Mouse (Mus musculus) hindbrain, embryonic 13.5 days (tissue): Measurements from ENCODE around the gene Slc39a1. TPM values are rescaled to one million over a fixed set of nuclear protein-coding genes. Genes with fewer than 3 reads are reported as not detected.
A peak's percentile ranks its signal among the peaks of the same experiment; 100 is the strongest.

Experiments used
- ATAC-seq: fragments of 200-750 bp; cut with Nextera tagmentation; 2 replicates; pipeline ENCODE4 v1.8.0; 2017; ENCODE audit warnings: moderate TSS enrichment; ENCODE audit not compliant: low FRiP score
- H3K27ac ChIP-seq: fragments of 300-500 bp; sonication (generic); 2 replicates; pipeline ENCODE4 v1.5.1; 2015; ENCODE audit warnings: inconsistent platforms, mild to moderate bottlenecking, moderate library complexity
- H3K27me3 ChIP-seq: fragments of 300-500 bp; sonication (generic); 2 replicates; pipeline ENCODE4 v1.6.1; 2015; ENCODE audit warnings: mild to moderate bottlenecking, inconsistent platforms
- H3K36me3 ChIP-seq: fragments of 300-500 bp; sonication (generic); 2 replicates; pipeline ENCODE4 v1.6.1; 2015; ENCODE audit warnings: mild to moderate bottlenecking, inconsistent platforms
- H3K4me1 ChIP-seq: fragments of 300-500 bp; sonication (generic); replicated peaks from 2 replicates; pipeline ENCODE4 v1.6.1; 2015; ENCODE audit warnings: inconsistent platforms
- H3K4me2 ChIP-seq: fragments of 300-500 bp; sonication (generic); 2 replicates; pipeline ENCODE4 v1.6.1; 2015; ENCODE audit warnings: inconsistent platforms, mild to moderate bottlenecking, moderate library complexity
- H3K4me3 ChIP-seq: fragments of 300-500 bp; sonication (generic); 2 replicates; pipeline ENCODE4 v1.5.1; 2015; ENCODE audit warnings: mild to moderate bottlenecking, inconsistent platforms
- H3K9ac ChIP-seq: fragments of 300-500 bp; sonication (generic); 2 replicates; pipeline ENCODE4 v1.6.1; 2015; ENCODE audit warnings: mild to moderate bottlenecking, inconsistent platforms
- H3K9me3 ChIP-seq: fragments of 300-500 bp; sonication (generic); 2 replicates; pipeline ENCODE4 v1.6.1; 2016; ENCODE audit warnings: inconsistent platforms
- WGBS: fragments of 180-500 bp; shearing (Covaris S2); methylation state at CpG from one replicate; pipeline ENCODE4 v1.1.7; 2015; 5-methylcytosine and 5-hydroxymethylcytosine counted together
- polyA plus RNA-seq: library from polyadenylated mRNA; unstranded; fragments of >200 nt; fragmentation: Nextera tagmentation; extraction: Ambion mirVana; gene quantifications from 2 replicates; pipeline ENCODE4 v1.2.1, GENCODE M21; 2015

Slc39a1 gene
- polyA plus RNA-seq, 1 experiment from 2014 or later, result 54.9 TPM

DNA sequence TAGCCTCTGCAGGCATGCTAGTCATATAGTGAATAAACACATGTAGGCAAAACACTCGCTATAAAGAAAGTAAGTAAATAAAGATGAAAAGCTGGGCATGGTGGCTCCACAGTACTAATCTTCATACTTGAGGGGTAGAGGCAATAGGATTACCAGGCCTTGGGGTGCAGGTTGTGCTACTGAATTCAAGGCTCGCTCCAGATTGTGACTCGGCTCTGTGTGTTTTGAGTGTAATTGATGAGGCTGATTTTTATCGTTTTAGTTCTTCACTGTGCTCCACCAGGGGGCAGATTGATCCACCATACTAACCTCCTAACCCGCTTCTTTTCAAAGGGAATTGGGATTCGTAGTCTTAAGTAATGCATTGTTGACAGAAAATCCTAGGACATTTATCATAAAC is 27.9 kb upstream of the Slc39a1 start:
- Histone ChIP-seq H3K9me3 (no peaks in the 10 kb centered on the region), H3K27me3 (no peaks in the 10 kb centered on the region), H3K27ac (0 out of 2 replicates have a peak overlapping the region, but pooled peaks have one; percentile 30), H3K4me2 (peak overlapping the region; percentile 82), H3K4me3 (peak overlapping the region; percentile 38), H3K4me1 (peaks cover 22% of the 10 kb centered on the region), H3K36me3 (no peaks in the 10 kb centered on the region; the same call in 1 of the 2 replicates), H3K9ac (peak overlapping the region; percentile 65; the same call in 1 of the 2 replicates)
- WGBS, result 15% methylated on average over 6 of the region's 6 CpGs
- ATAC-seq, result peak; percentile 60

DNA sequence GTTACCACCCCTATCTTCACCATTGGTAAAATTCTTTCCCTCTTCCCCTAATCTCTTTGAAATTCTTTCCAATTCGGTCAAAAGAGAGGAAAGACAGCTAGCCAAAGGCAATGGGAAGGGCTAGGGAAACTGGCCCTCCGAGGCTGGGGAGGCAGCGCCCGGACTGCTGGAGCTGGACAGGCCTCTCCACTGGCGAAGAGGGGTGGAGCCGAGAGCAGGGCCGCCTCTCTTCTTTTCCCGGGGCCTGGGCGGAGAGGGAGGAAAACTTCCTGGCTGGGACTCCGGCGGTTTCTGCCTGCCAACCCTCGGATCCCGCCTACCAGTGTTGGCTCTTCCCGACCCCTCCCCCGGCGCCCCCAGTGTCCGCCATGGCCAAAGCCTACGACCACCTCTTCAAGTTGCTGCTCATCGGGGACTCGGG is 27.4 kb upstream of the Slc39a1 start:
- ATAC-seq, result peak; percentile 72
- H3K36me3 ChIP-seq, result peaks cover 2% of the 10 kb centered on the region
- 1% methylated on average over 17 of the region's 20 CpGs for WGBS
- no peaks in the 10 kb centered on the region for H3K27me3 ChIP-seq
- no peaks in the 10 kb centered on the region for H3K9me3 ChIP-seq
- H3K9ac ChIP-seq, result peak overlapping the region; percentile 65
- H3K4me3 ChIP-seq, result peak overlapping the region; percentile 38
- H3K4me1 ChIP-seq, result peaks cover 22% of the 10 kb centered on the region
- H3K4me2 ChIP-seq, result peak overlapping the region; percentile 82
- H3K27ac ChIP-seq, result peak overlapping the region; percentile 41; the same call in 1 of the 2 replicates

DNA sequence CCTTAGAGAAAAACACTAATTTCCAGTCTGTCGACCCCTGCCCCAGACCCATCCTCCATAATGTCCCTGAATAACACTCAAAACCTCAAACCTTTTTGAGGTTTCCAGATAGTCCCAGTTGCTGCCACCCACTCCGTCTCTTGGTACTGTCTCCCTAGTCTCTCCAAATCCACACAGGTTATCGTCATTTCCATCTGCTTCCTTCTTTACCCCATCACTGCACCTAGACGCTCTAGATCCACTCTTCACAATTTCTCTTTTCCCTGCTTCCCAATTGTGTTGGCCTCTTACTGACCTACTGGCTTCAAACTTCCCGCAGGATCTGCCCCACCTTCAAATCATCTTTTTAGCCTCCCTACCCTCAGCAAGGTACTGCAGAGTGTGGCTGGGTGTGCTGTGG is 26.8 kb upstream of the Slc39a1 start:
- Histone ChIP-seq H3K9me3 (no peaks in the 10 kb centered on the region), H3K4me3 (peak overlapping the region; percentile 38), H3K27me3 (no peaks in the 10 kb centered on the region), H3K4me2 (peak overlapping the region; percentile 82), H3K9ac (peak overlapping the region; percentile 65; the same call in 1 of the 2 replicates), H3K36me3 (peaks cover 6% of the 10 kb centered on the region), H3K4me1 (peaks cover 22% of the 10 kb centered on the region), H3K27ac (no peak overlapping the region)
- no peak for ATAC-seq
- WGBS, result 29% methylated on average over 5 of the region's 5 CpGs

DNA sequence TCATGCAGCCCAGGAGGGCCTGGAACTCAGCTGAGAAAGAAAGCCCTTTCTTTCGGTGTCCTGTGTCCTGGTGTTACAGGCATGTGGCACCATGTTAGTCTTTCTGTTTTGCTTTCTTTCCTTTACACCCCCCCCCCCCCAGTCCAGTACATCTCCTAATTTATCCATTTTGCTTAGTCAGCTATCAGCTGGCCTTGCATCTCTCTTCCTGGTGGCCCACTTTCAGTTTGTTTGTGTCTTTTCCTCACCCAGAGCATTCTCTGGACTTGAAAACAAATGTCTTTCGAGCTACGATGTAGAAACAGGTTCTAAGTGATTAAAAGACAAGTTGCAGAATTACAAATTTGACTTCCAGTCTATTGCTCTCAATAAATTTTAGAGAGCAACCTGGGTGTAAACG is 25.5 kb upstream of the Slc39a1 start:
- peaks cover 6% of the 10 kb centered on the region for H3K36me3 ChIP-seq
- no peak overlapping the region for H3K4me2 ChIP-seq
- H3K27ac ChIP-seq, result no peak overlapping the region
- 90% methylated on average over 4 of the region's 4 CpGs for WGBS
- ATAC-seq, result no peak
- no peak overlapping the region for H3K9ac ChIP-seq
- no peak overlapping the region for H3K4me3 ChIP-seq
- no peaks in the 10 kb centered on the region for H3K27me3 ChIP-seq
- H3K9me3 ChIP-seq, result no peaks in the 10 kb centered on the region
- peaks cover 22% of the 10 kb centered on the region for H3K4me1 ChIP-seq

DNA sequence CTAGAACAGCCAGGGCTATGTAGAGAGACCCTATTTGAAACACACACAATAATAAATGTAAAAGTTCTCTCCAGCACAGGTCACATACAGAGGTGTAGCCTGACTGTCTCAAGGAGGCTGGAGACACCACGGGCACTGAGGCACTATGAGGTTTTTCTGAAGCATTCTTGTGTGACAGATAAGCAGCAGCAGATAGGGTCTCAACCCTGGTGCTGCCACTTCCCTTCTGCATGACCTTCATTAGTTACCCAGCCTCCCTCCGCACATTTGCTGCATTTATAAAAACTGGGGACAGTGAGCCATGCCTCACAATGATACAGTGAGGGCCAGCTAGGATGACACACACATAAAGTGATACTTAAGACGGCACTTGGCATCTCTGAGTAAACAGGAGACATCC is 25.0 kb upstream of the Slc39a1 start:
- Histone ChIP-seq H3K9me3 (no peaks in the 10 kb centered on the region), H3K27ac (no peak overlapping the region), H3K27me3 (no peaks in the 10 kb centered on the region), H3K36me3 (peaks cover 6% of the 10 kb centered on the region), H3K9ac (no peak overlapping the region), H3K4me2 (no peak overlapping the region), H3K4me1 (peaks cover 22% of the 10 kb centered on the region), H3K4me3 (no peak overlapping the region)
- 84% methylated on average over 3 of the region's 3 CpGs for WGBS
- ATAC-seq, result no peak

DNA sequence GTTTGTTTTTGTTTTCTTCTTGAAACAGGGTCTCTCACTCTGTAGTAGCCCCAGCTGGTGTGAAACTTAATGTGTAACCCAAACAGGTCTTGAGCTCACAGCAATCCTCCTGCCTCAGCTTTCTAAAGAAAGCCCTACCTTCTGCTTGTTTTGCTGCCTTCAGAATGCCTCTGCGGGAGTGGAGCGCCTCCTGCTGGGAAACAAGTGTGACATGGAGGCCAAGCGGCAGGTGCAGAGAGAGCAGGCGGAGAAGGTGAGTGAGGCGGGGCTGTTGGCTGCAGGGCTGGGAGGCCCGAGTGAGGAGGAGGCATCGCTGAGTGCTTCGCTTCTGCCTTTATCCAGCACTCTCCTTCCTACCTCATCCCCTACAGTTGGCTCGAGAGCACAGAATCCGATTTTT is 23.6 kb upstream of the Slc39a1 start:
- no peaks in the 10 kb centered on the region for H3K27me3 ChIP-seq
- peaks cover 6% of the 10 kb centered on the region for H3K36me3 ChIP-seq
- H3K4me1 ChIP-seq, result peaks cover 22% of the 10 kb centered on the region
- H3K4me2 ChIP-seq, result no peak overlapping the region
- H3K9ac ChIP-seq, result no peak overlapping the region
- no peak for ATAC-seq
- 85% methylated on average over 10 of the region's 10 CpGs for WGBS
- no peak overlapping the region for H3K27ac ChIP-seq
- no peak overlapping the region for H3K4me3 ChIP-seq
- H3K9me3 ChIP-seq, result no peaks in the 10 kb centered on the region

DNA sequence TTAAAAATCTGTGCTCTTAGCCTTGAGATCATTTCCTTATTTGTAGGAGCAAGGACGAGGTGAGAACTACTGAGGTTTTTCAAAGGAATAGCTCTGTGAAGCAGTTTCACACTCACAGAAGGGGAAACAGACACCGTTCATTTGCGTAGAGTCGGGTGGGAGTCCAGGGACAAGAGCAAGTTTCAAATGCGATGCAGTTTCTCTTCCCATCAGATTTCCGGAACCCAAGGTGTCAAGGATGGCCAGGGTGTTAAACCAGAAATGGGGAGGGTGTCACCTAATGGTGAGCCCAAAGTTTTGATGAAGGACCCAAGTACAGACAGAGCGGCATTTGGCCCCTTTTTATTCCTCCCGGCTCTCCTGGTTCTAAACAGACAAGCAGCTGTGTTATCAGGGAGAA is 16.9 kb upstream of the Slc39a1 start:
- Histone ChIP-seq H3K36me3 (peaks cover 21% of the 10 kb centered on the region), H3K27me3 (no peaks in the 10 kb centered on the region), H3K9me3 (no peaks in the 10 kb centered on the region), H3K4me1 (peaks cover 16% of the 10 kb centered on the region), H3K4me2 (peak overlapping the region; percentile 92), H3K4me3 (peak overlapping the region; percentile 79), H3K9ac (peak overlapping the region; percentile 83), H3K27ac (peak overlapping the region; percentile 90)
- WGBS, result 19% methylated on average over 8 of the region's 8 CpGs
- no peak; the same call in 1 of the 2 replicates for ATAC-seq

DNA sequence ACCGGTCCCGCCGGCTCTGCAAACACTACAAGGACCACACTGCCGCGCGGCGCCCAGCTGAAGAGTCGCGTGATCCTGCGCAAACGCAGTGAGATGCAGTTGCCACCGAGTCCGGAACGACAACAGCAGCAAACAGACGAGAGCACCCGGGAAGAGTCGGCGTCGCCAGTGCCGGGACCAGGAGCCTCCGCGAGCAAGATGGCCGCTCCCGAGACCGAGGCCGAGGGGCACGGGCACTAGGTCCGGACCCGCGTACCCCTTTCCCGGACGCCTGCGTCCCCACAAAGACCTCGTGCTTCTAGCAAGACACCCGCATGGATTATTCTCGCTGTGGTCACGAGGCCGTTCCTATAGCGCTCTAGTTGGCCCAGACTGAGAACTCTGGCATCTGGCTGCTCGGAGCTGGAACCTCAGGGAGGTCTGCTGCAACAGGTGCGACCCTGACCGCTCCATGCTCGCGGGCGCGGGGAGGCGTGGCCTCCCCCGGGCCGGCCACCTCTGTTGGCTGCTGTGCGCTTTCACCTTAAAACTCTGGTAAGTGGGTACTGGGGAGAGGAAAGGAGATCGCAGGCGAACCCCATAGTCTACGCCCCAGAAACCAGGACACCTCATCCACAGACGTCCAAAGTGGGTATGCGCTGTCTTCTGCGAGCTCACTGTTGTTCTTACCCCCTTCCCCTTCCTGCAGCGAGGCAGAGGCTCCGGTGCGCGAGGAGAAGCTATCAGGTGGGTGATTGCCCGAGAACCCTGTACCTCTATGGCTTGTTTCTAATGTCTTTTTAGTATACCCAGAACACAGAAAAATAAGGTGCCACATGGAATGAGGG is 16.3 kb upstream of the Slc39a1 start, which contains the start of gene Jtb:
TSS of gene Jtb (plus strand) at position 91 of the 827 bp plus-strand sequence.
- Histone ChIP-seq H3K9ac (peak within 1 kb of the TSS; percentile 83), H3K36me3 (peaks cover 26% of the 10 kb centered on the region), H3K9me3 (no peaks in the 10 kb centered on the region), H3K4me2 (peak within 1 kb of the TSS; percentile 92), H3K27ac (peak within 1 kb of the TSS; percentile 90), H3K27me3 (no peaks in the 10 kb centered on the region), H3K4me1 (peaks cover 16% of the 10 kb centered on the region), H3K4me3 (peak within 1 kb of the TSS; percentile 79)
- peak; percentile 97 for ATAC-seq
- WGBS, result under 1% methylated on average over 61 of the region's 61 CpGs

DNA sequence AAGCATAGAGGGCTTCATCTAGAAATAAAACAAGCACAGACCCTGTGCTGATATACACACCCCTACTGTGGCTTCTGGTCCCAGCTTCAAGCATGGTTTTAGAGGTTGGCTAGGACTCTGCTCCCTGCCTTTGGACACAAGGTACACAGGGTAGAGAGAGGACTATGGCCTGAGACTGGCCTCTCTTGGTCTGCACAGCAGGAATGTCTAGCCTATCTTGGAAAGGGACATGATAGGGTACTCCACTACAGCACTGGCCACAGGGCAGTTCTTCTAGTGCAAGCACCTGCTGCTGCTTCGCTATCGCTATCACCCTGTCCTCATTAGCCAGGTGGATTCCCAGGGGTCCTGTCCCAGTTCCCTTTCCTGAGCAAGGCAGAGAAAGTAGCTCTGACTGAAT is 6.7 kb upstream of the Slc39a1 start:
- no peaks in the 10 kb centered on the region for H3K9me3 ChIP-seq
- H3K36me3 ChIP-seq, result peaks cover 3% of the 10 kb centered on the region; the same call in 1 of the 2 replicates
- no peak overlapping the region for H3K9ac ChIP-seq
- no peaks in the 10 kb centered on the region for H3K27me3 ChIP-seq
- no peak overlapping the region for H3K4me3 ChIP-seq
- 94% methylated on average over 2 of the region's 2 CpGs for WGBS
- no peak overlapping the region for H3K27ac ChIP-seq
- H3K4me1 ChIP-seq, result peaks cover 11% of the 10 kb centered on the region
- ATAC-seq, result no peak
- no peak overlapping the region for H3K4me2 ChIP-seq

DNA sequence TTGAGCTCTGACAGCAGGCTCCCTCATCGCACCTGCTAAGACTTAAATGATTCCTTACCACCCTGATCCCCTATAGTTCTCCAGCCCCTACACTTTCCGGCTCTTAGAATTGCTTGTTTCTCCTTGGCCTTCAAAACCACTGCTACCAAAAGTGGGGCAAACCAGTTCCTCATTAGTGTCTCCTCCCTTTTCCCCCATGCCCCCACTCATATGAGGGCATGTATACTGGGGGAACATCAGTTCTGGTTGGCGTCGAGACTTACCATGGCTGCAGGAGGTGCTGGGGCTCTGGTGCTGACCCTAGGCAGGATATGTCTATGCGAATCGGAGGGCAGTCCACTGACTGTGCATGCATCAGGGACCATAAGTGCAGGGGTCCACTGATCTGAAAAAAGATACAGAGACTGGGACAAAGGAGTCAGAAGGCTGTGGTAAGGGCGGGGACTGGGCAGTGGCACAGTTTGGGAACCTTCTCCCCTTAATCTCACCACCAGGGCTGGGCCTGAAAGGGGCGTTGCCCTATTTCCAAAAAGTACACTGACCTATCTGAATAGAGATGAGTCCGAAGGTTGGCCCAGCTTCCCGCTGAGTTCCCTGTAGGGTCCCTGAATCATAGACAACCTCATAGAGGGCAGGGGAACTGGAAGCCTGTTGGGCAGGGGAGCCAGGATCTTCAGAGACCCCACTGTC is 6.2 kb upstream of the Slc39a1 start:
- no peak overlapping the region for H3K4me3 ChIP-seq
- no peak overlapping the region for H3K4me2 ChIP-seq
- no peak overlapping the region for H3K27ac ChIP-seq
- no peak for ATAC-seq
- H3K9ac ChIP-seq, result no peak overlapping the region
- H3K36me3 ChIP-seq, result no peaks in the 10 kb centered on the region
- H3K27me3 ChIP-seq, result no peaks in the 10 kb centered on the region
- H3K9me3 ChIP-seq, result no peaks in the 10 kb centered on the region
- H3K4me1 ChIP-seq, result peaks cover 11% of the 10 kb centered on the region
- WGBS, result 87% methylated on average over 10 of the region's 10 CpGs

DNA sequence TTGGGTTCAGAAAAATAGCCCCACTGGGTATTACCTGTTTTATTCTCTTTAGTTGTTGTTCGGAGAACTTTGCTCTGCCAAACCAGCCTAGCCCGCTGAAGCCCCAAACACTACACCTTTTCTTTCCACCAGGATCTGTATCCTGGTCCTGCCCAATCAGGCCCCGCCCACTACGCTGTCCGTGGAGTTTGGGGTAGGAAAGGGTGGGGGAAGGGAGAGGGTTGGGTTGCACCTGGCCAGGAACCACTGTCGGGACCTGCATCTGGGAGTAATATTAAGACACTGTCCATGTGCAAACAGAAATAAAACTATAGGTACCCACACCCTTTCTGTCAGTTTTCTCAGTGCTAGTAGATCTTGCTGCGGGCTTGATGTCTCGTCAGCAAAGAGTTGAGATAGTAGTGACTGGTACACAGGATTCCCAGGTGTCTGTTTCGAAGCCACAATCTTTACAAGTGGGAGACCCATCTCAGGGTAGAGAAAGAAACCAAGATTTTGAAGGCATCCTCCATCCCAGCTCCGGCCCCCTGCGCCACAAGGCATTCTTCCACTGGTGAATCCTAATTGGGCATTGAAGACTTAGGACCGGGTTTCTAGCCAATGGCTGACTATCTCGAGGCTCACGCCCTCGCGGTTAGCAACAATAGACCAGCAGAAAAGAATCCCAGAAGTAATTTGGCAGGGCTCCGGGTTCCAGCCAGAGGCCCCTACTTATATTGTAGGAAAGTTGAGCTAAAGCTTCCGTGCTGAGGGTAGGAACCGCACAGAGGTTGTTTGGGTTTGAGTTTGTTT is 4.8 kb upstream of the Slc39a1 start, which contains the start of gene Creb3l4:
TSS of gene Creb3l4 (minus strand) at position 529 of the 792 bp plus-strand sequence.
- peak; percentile 56 for ATAC-seq
- WGBS, result 4% methylated on average over 19 of the region's 19 CpGs
- H3K4me3 ChIP-seq, result peak within 1 kb of the TSS; percentile 36
- peak within 1 kb of the TSS; percentile 60 for H3K4me2 ChIP-seq
- peak within 1 kb of the TSS; percentile 5; the same call in 1 of the 2 replicates for H3K27ac ChIP-seq
- peaks cover 15% of the 10 kb centered on the region for H3K4me1 ChIP-seq
- H3K9me3 ChIP-seq, result no peaks in the 10 kb centered on the region
- peak within 1 kb of the TSS; percentile 64 for H3K9ac ChIP-seq
- H3K36me3 ChIP-seq, result no peaks in the 10 kb centered on the region
- H3K27me3 ChIP-seq, result no peaks in the 10 kb centered on the region

DNA sequence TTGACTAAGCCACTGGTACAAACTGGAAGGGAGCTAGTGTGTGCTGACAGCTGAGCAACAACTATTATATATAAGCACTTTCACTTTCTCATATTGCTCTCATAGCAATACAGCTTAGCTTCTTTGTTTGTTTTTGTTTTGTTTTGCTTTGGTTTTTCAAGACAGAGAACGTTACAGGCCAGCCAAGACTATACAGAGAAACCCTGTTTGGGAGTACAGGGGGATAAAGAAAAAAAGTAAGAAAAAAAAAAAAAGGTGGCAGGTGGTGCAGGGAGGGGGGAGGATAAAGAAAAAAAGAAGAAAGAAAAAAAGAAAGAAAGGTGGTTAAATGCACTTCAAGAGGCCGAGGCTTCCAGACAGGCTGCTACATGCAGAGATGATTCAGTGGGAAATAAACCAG is 2.6 kb upstream of the Slc39a1 start:
- WGBS, result 77% methylated on average over 2 of the region's 2 CpGs
- no peak for ATAC-seq
- Histone ChIP-seq H3K4me3 (no peak overlapping the region), H3K9me3 (no peaks in the 10 kb centered on the region), H3K36me3 (no peaks in the 10 kb centered on the region), H3K27me3 (no peaks in the 10 kb centered on the region), H3K4me2 (no peak overlapping the region), H3K9ac (no peak overlapping the region), H3K27ac (no peak overlapping the region), H3K4me1 (peaks cover 29% of the 10 kb centered on the region)
